Mouse (Mus musculus): ENCODE measurements around the gene Dhx9. TPM values are rescaled to one million over a fixed set of nuclear protein-coding genes. Genes with fewer than 3 reads are reported as not detected.
A peak's percentile ranks its signal among the peaks of the same experiment; 100 is the strongest.
"Not testable (repeated sequence)": the region's sequence is repeated elsewhere in the genome, so short reads cannot be mapped to it uniquely, and the experiment has no call there.

The Dhx9 gene
- 1.9 and 2.2 TPM in 2 replicates for polyA plus RNA-seq (2012)

DNA sequence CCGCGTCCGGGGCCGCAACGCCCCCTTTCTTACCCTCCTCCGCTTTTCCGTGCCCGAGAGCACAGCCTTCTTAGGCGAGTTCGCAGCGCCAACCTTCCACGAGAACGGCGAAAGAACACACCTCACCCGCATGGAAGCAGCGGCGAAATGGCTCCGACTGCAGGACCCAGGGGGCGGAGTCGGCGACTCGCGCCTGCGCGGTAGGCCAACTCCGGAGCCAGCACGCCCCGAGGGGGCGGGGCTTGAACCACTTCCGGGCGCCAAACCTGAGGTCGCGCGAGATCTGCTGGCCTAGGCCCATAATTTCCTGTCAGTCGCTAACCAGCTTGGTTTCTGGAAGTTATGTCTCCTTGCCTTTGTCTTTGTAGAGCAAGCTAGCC, at the start of gene Dhx9:
Dhx9 (minus strand) TSS at position 161 of the 380 bp plus-strand sequence.
- Histone ChIP-seq H3K9me3 (ENCODE audit: control insufficient read depth, low read length) (no peaks in the 10 kb centered on the region), H3K4me1 (ENCODE audit: control insufficient read depth) (peaks cover 41% of the 10 kb centered on the region), H3K4me3 (replicated peaks) (peak within 1 kb of the TSS; percentile 99), H3K36me3 (ENCODE audit: control insufficient read depth) (peaks cover 30% of the 10 kb centered on the region), H3K27me3 (ENCODE audit: control insufficient read depth) (no peaks in the 10 kb centered on the region)
- TF ChIP-seq GATA1 (IDR thresholded peaks at IDR 0.05; ENCODE audit: low read length), result no peak

- H3K4me1 ChIP-seq (ENCODE audit: control insufficient read depth), result no peaks in the 10 kb centered on the region; the same call in 1 of the 2 replicates
- H3K27me3 ChIP-seq (ENCODE audit: control insufficient read depth), result no peaks in the 10 kb centered on the region
- no peak overlapping the region for H3K4me3 ChIP-seq (replicated peaks)
- H3K9me3 ChIP-seq (ENCODE audit: control insufficient read depth, low read length), result no peaks in the 10 kb centered on the region
- TF ChIP-seq GATA1 (IDR thresholded peaks at IDR 0.05; ENCODE audit: low read length) (no peak), TAL1 (IDR thresholded peaks at IDR 0.05; ENCODE audit: low read length) (no peak)
- no peaks in the 10 kb centered on the region for H3K36me3 ChIP-seq (ENCODE audit: control insufficient read depth)
These were observed 48.2 kb upstream of the Dhx9 start for GRCm38 (mm10) chr1:153535611-153536010.

DNA sequence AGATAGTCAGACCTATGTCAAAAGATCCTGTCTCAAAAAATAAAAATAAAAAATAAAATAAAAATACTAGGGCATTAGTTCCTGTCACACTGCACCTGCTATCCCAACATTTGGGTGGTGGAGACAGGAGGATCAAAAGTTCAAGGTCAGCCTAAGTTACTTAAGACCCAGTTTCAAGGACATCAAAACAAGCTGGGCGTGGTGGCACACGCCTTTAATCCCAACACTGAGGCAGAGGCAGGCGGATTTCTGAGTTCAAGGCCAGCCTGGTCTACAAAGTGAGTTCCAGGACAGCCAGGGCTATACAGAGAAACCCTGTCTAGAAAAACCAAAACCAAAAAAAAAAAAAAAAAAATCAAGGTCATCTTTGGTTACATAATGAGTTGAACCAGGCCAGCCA, 45.4 kb upstream of the Dhx9 start:
- not testable (repeated sequence) for H3K9me3 ChIP-seq (ENCODE audit: control insufficient read depth, low read length); H3K27me3 ChIP-seq (ENCODE audit: control insufficient read depth); H3K4me1 ChIP-seq (ENCODE audit: control insufficient read depth); H3K36me3 ChIP-seq (ENCODE audit: control insufficient read depth); H3K4me3 ChIP-seq (replicated peaks)

DNA sequence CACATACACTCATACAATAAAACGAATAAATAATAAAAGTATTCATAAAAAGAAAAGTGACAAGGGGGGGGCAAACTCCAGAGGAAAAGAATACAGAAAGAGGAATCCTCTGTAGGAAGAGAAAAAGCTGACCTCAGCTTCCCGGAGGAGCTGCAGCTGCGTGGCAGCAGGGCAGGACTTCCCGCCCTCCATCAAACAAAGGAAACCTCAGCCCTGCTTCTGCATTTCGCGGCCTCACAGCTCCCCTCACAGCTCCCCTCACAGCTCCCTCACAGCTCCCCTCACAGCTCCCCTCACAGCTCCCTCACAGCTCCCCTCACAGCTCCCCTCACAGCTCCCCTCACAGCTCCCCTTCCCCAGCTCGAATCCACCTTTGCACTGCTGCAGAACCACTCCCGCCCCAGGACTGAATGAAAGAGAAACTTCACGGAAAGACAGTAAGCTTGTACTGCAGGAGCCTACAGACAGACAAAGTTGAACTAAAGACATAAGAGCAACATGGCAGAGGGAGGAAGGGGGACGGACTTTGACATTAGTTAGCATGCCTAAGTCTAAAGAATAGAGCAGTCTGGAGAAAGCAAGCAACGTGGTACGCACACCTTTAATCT, 44.9 kb upstream of the Dhx9 start:
- Histone ChIP-seq H3K4me1 (ENCODE audit: control insufficient read depth) (no peaks in the 10 kb centered on the region; the same call in 1 of the 2 replicates), H3K27me3 (ENCODE audit: control insufficient read depth) (no peaks in the 10 kb centered on the region), H3K9me3 (ENCODE audit: control insufficient read depth, low read length) (no peaks in the 10 kb centered on the region), H3K4me3 (replicated peaks) (no peak overlapping the region), H3K36me3 (ENCODE audit: control insufficient read depth) (no peaks in the 10 kb centered on the region)
- TF ChIP-seq GATA1 (IDR thresholded peaks at IDR 0.05; ENCODE audit: low read length), result no peak
- TF ChIP-seq TAL1 (IDR thresholded peaks at IDR 0.05; ENCODE audit: low read length), result no peak

GRCm38 (mm10) chr1:153531677-153532233, 44.3 kb upstream of the Dhx9 start:
- no peaks in the 10 kb centered on the region; the same call in 1 of the 2 replicates for H3K4me1 ChIP-seq (ENCODE audit: control insufficient read depth)
- no peaks in the 10 kb centered on the region for H3K36me3 ChIP-seq (ENCODE audit: control insufficient read depth)
- no peaks in the 10 kb centered on the region for H3K9me3 ChIP-seq (ENCODE audit: control insufficient read depth, low read length)
- H3K27me3 ChIP-seq (ENCODE audit: control insufficient read depth), result no peaks in the 10 kb centered on the region
- H3K4me3 ChIP-seq (replicated peaks), result no peak overlapping the region
- TF ChIP-seq GATA1 (IDR thresholded peaks at IDR 0.05; ENCODE audit: low read length) (no peak), TAL1 (IDR thresholded peaks at IDR 0.05; ENCODE audit: low read length) (no peak)

DNA sequence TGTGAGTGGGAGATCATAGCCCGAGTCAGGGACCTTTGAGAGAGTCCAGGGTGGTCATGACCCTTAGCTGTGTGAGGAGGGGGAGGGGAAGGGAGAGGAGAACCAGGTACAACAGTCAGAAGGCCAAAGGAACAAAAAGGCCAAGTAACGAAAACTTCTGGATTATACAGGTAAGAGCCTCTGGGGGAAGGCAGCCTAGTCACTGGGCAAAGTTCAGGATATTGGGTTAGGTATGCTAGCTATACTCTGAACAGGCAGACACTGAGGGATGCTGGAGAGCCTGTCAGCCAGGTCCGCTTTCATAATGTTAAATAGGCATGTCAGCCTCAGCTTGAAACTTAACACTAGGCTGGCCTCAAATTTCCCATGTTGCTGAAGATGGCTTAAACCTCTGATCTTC, 34.7 kb upstream of the Dhx9 start:
- H3K27me3 ChIP-seq (ENCODE audit: control insufficient read depth), result no peaks in the 10 kb centered on the region
- no peaks in the 10 kb centered on the region for H3K9me3 ChIP-seq (ENCODE audit: control insufficient read depth, low read length)
- no peaks in the 10 kb centered on the region for H3K36me3 ChIP-seq (ENCODE audit: control insufficient read depth)
- no peak overlapping the region for H3K4me3 ChIP-seq (replicated peaks)
- no peaks in the 10 kb centered on the region for H3K4me1 ChIP-seq (ENCODE audit: control insufficient read depth)
- TF ChIP-seq TAL1 (IDR thresholded peaks at IDR 0.05; ENCODE audit: low read length) (no peak), GATA1 (IDR thresholded peaks at IDR 0.05; ENCODE audit: low read length) (no peak)

DNA sequence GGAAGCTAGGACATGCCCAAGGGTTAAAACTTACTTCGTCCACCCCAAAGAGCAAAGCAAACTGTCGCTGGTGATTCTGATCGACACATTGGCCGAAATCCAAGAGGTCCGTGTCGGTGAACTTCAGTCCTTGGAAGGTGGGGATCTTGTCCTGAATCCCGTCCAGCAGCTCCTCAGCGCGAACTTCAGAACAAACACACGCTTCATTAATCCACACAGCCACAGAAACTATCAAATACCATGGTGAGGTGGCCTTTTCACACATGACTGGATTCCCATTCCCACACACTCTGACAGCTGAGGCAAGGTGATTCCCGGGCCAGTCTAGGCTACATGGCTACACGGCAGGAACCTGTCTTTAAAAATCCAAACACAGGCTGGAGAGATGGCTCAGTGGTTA, 27.9 kb upstream of the Dhx9 start:
- Histone ChIP-seq H3K36me3 (ENCODE audit: control insufficient read depth) (no peaks in the 10 kb centered on the region), H3K4me3 (replicated peaks) (no peak overlapping the region)
- TF ChIP-seq GATA1 (IDR thresholded peaks at IDR 0.05; ENCODE audit: low read length) (no peak), TAL1 (IDR thresholded peaks at IDR 0.05; ENCODE audit: low read length) (no peak)

GRCm38 (mm10) chr1:153510330-153511009, 23.0 kb upstream of the Dhx9 start:
- TF ChIP-seq GATA1 (IDR thresholded peaks at IDR 0.05; ENCODE audit: low read length) (no peak), TAL1 (IDR thresholded peaks at IDR 0.05; ENCODE audit: low read length) (no peak)
- H3K9me3 ChIP-seq (ENCODE audit: control insufficient read depth, low read length), result no peaks in the 10 kb centered on the region
- no peaks in the 10 kb centered on the region for H3K36me3 ChIP-seq (ENCODE audit: control insufficient read depth)
- H3K4me1 ChIP-seq (ENCODE audit: control insufficient read depth), result no peaks in the 10 kb centered on the region
- no peaks in the 10 kb centered on the region for H3K27me3 ChIP-seq (ENCODE audit: control insufficient read depth)
- H3K4me3 ChIP-seq (replicated peaks), result no peak overlapping the region

More for the DNA sequence above, 27.9 kb upstream of the Dhx9 start:
- no peaks in the 10 kb centered on the region for H3K4me1 ChIP-seq (ENCODE audit: control insufficient read depth)
- no peaks in the 10 kb centered on the region for H3K27me3 ChIP-seq (ENCODE audit: control insufficient read depth)
- H3K9me3 ChIP-seq (ENCODE audit: control insufficient read depth, low read length), result no peaks in the 10 kb centered on the region

- not testable (repeated sequence) for H3K36me3 ChIP-seq (ENCODE audit: control insufficient read depth); H3K4me1 ChIP-seq (ENCODE audit: control insufficient read depth); H3K27me3 ChIP-seq (ENCODE audit: control insufficient read depth); H3K4me3 ChIP-seq (replicated peaks); H3K9me3 ChIP-seq (ENCODE audit: control insufficient read depth, low read length)
These were observed 22.1 kb upstream of the Dhx9 start for GRCm38 (mm10) chr1:153509569-153509968.

All from erythroblast, embryonic 14.5 days (primary cell).